Mouse (Mus musculus): ENCODE results near the gene Olfr1477. TPM values are rescaled to one million over a fixed set of nuclear protein-coding genes. Genes with fewer than 3 reads are reported as not detected.
"Not testable (repeated sequence)": the region's sequence is repeated elsewhere in the genome, so short reads cannot be mapped to it uniquely, and the experiment has no call there.

Gene Olfr1477
- not detected in 2 replicates for total RNA-seq (2015)
- not detected in 2 replicates for total RNA-seq (2017)

- ATAC-seq (ENCODE audit: poor library complexity, severe bottlenecking) = no peak
Observed at GRCm38 (mm10) chr19:13500246-13500645, at the start of gene Olfr1477. Gene Olfr1477 (plus strand): TSS chr19:13500546.

- no peak for ATAC-seq (ENCODE audit: poor library complexity, severe bottlenecking)
Observed at GRCm38 (mm10) chr19:13455986-13456385, 44.4 kb upstream of the Olfr1477 start, which contains the start of gene Olfr1472. Gene Olfr1472 (minus strand): TSS chr19:13456086.

- ATAC-seq (ENCODE audit: poor library complexity, severe bottlenecking) = not testable (repeated sequence)
Observed at GRCm38 (mm10) chr19:13469265-13469664, 31.1 kb upstream of the Olfr1477 start, which contains the start of gene Olfr1474. Gene Olfr1474 (plus strand): TSS chr19:13469565.

- ATAC-seq (ENCODE audit: poor library complexity, severe bottlenecking) = no peak
Observed at GRCm38 (mm10) chr19:13480096-13480495, 20.2 kb upstream of the Olfr1477 start, which contains the start of gene Olfr1475. Gene Olfr1475 (minus strand): TSS chr19:13480196.

GRCm38 (mm10) chr19:13527613-13528012 is 27.3 kb downstream of the Olfr1477 start, which contains the start of gene Olfr1480:
Gene Olfr1480 (plus strand): TSS chr19:13527913.
- ATAC-seq (ENCODE audit: poor library complexity, severe bottlenecking) = no peak

Other genes with a start within 250 kb of the Olfr1477 start
- gene Olfr1465, start 185.0 kb upstream of the Olfr1477 start, total RNA-seq (2015) = not detected in 2 replicates
- not detected in 2 replicates for gene Olfr1465, start 185.0 kb upstream of the Olfr1477 start, total RNA-seq (2017)
- not detected in 2 replicates for gene Olfr1466, start 161.7 kb upstream of the Olfr1477 start, total RNA-seq (2015)
- not detected in 2 replicates for gene Olfr1466, start 161.7 kb upstream of the Olfr1477 start, total RNA-seq (2017)
- gene Olfr1467, start 138.3 kb upstream of the Olfr1477 start, total RNA-seq (2015) = not detected in 2 replicates
- gene Olfr1467, start 138.3 kb upstream of the Olfr1477 start, total RNA-seq (2017) = not detected in 2 replicates
- not detected in 2 replicates for gene Olfr1469, start 92.7 kb upstream of the Olfr1477 start, total RNA-seq (2015)
- gene Olfr1469, start 92.7 kb upstream of the Olfr1477 start, total RNA-seq (2017) = not detected in 2 replicates
- gene Olfr1471, start 57.1 kb upstream of the Olfr1477 start, total RNA-seq (2015) = not detected in 2 replicates
- not detected in 2 replicates for gene Olfr1471, start 57.1 kb upstream of the Olfr1477 start, total RNA-seq (2017)
- not detected in 2 replicates for gene Olfr1472, start 44.5 kb upstream of the Olfr1477 start, total RNA-seq (2015)
- not detected in 2 replicates for gene Olfr1472, start 44.5 kb upstream of the Olfr1477 start, total RNA-seq (2017)
- gene Olfr1474, start 31.0 kb upstream of the Olfr1477 start, total RNA-seq (2015) = not detected in 2 replicates
- not detected in 2 replicates for gene Olfr1474, start 31.0 kb upstream of the Olfr1477 start, total RNA-seq (2017)
- gene Olfr1475, start 20.4 kb upstream of the Olfr1477 start, total RNA-seq (2015) = not detected in 2 replicates
- gene Olfr1475, start 20.4 kb upstream of the Olfr1477 start, total RNA-seq (2017) = not detected in 2 replicates
- not detected in 2 replicates for gene Olfr1480, start 27.4 kb downstream of the Olfr1477 start, total RNA-seq (2015)
- not detected in 2 replicates for gene Olfr1480, start 27.4 kb downstream of the Olfr1477 start, total RNA-seq (2017)
- gene Olfr1484, start 83.0 kb downstream of the Olfr1477 start, total RNA-seq (2015) = not detected in 2 replicates
- gene Olfr1484, start 83.0 kb downstream of the Olfr1477 start, total RNA-seq (2017) = not detected in 2 replicates
- not detected in 2 replicates for gene Olfr1487, start 116.8 kb downstream of the Olfr1477 start, total RNA-seq (2015)
- gene Olfr1487, start 116.8 kb downstream of the Olfr1477 start, total RNA-seq (2017) = not detected in 2 replicates
- gene Olfr1489, start 131.1 kb downstream of the Olfr1477 start, total RNA-seq (2015) = not detected in 2 replicates
- gene Olfr1489, start 131.1 kb downstream of the Olfr1477 start, total RNA-seq (2017) = not detected in 2 replicates
- gene Olfr1490, start 150.5 kb downstream of the Olfr1477 start, total RNA-seq (2015) = not detected in 2 replicates
- gene Olfr1490, start 150.5 kb downstream of the Olfr1477 start, total RNA-seq (2017) = not detected in 2 replicates
- gene Olfr1491, start 196.7 kb downstream of the Olfr1477 start, total RNA-seq (2015) = not detected in 2 replicates
- not detected in 2 replicates for gene Olfr1491, start 196.7 kb downstream of the Olfr1477 start, total RNA-seq (2017)
- not detected in 2 replicates for gene Olfr1493-ps1, start 222.7 kb downstream of the Olfr1477 start, total RNA-seq (2015)
- gene Olfr1493-ps1, start 222.7 kb downstream of the Olfr1477 start, total RNA-seq (2017) = not detected in 2 replicates
- not detected in 2 replicates for gene Olfr1494, start 239.2 kb downstream of the Olfr1477 start, total RNA-seq (2015)
- gene Olfr1494, start 239.2 kb downstream of the Olfr1477 start, total RNA-seq (2017) = not detected in 2 replicates